Mouse (Mus musculus) neural tube, embryonic 15.5 days (tissue): ENCODE measurements around the gene Prr3. TPM values are rescaled to one million over a fixed set of nuclear protein-coding genes. Genes with fewer than 3 reads are reported as not detected.
"Not testable (repeated sequence)": the region's sequence is repeated elsewhere in the genome, so short reads cannot be mapped to it uniquely, and the experiment has no call there.

ENCODE experiments used
- ATAC-seq: fragments of 200-750 bp; cut with Nextera tagmentation; 2 replicates; pipeline ENCODE4 v1.8.0; 2017; ENCODE audit warnings: mild to moderate bottlenecking, moderate TSS enrichment, moderate library complexity; ENCODE audit not compliant: low FRiP score
- H3K27ac ChIP-seq: fragments of 300-500 bp; sonication (generic); replicated peaks from 2 replicates; pipeline ENCODE4 v1.5.1; 2015; ENCODE audit warnings: mild to moderate bottlenecking, inconsistent platforms
- H3K27me3 ChIP-seq: fragments of 300-500 bp; sonication (generic); replicated peaks from 2 replicates; pipeline ENCODE4 v1.6.1; 2015; ENCODE audit warnings: inconsistent platforms
- H3K36me3 ChIP-seq: fragments of 300-500 bp; sonication (generic); 2 replicates; pipeline ENCODE4 v1.6.1; 2015; ENCODE audit warnings: inconsistent platforms
- H3K4me1 ChIP-seq: fragments of 300-500 bp; sonication (generic); 2 replicates; pipeline ENCODE4 v1.6.1; 2015; ENCODE audit warnings: inconsistent platforms
- H3K4me2 ChIP-seq: fragments of 300-500 bp; sonication (generic); 2 replicates; pipeline ENCODE4 v1.6.1; 2015; ENCODE audit warnings: inconsistent platforms, mild to moderate bottlenecking, moderate library complexity
- H3K4me3 ChIP-seq: fragments of 300-500 bp; sonication (generic); replicated peaks from 2 replicates; pipeline ENCODE4 v1.5.1; 2015; ENCODE audit warnings: mild to moderate bottlenecking, inconsistent platforms
- H3K9ac ChIP-seq: fragments of 300-500 bp; sonication (generic); replicated peaks from 2 replicates; pipeline ENCODE4 v1.6.1; 2015; ENCODE audit warnings: mild to moderate bottlenecking, inconsistent platforms
- H3K9me3 ChIP-seq: fragments of 300-500 bp; sonication (generic); replicated peaks from 2 replicates; pipeline ENCODE4 v1.6.1; 2016; ENCODE audit warnings: inconsistent platforms
- WGBS: fragments of 180-500 bp; shearing (Covaris S2); methylation state at CpG from one replicate; pipeline ENCODE4 v1.1.7; 2015; ENCODE audit warnings: mixed read lengths; 5-methylcytosine and 5-hydroxymethylcytosine counted together
- polyA plus RNA-seq: library from polyadenylated mRNA; unstranded; fragments of >200 nt; fragmentation: Nextera tagmentation; extraction: Ambion mirVana; gene quantifications from 2 replicates; pipeline ENCODE4 v1.2.1, GENCODE M21; 2015

Prr3 gene
- polyA plus RNA-seq, 1 experiment from 2014 or later = 87.9 TPM

GRCm38 (mm10) chr17:36019519-36019918, 39.5 kb upstream of the Prr3 start:
- H3K9me3 ChIP-seq = no peaks in the 10 kb centered on the region
- ATAC-seq = no peak
- no peak overlapping the region for H3K27ac ChIP-seq
- no peak overlapping the region for H3K4me3 ChIP-seq
- no peak overlapping the region for H3K4me2 ChIP-seq
- H3K4me1 ChIP-seq = peaks cover 4% of the 10 kb centered on the region; the same call in 1 of the 2 replicates
- 83% methylated on average over 3 of the region's 3 CpGs for WGBS
- H3K9ac ChIP-seq = no peak overlapping the region
- no peaks in the 10 kb centered on the region for H3K27me3 ChIP-seq
- peaks cover 13% of the 10 kb centered on the region for H3K36me3 ChIP-seq

DNA sequence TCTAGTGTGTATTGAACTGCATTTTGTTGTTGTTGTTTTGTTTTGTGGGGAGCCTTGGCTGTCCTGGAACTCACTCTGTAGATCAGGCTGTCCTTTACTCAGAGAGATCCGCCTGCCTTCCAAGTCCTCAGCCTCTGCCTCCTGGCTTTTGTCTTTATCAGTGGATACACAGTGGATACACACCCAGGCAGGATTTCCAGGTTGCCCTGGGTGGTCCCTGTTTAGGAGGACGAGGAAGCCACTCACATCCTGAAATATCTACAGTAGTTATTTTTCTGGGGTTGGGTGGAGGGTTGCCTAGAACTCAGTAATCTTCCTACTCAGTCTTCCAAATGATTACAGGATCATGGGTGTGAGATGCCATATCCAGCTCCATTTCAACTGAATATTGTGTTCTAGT, 38.9 kb upstream of the Prr3 start:
- ATAC-seq = no peak
- 74% methylated on average over 2 of the region's 2 CpGs for WGBS
- H3K4me1 ChIP-seq = peaks cover 4% of the 10 kb centered on the region; the same call in 1 of the 2 replicates

GRCm38 (mm10) chr17:36017046-36017445, 37.0 kb upstream of the Prr3 start:
- H3K4me3 ChIP-seq = no peak overlapping the region
- no peak overlapping the region for H3K4me2 ChIP-seq
- WGBS = 93% methylated on average over 5 of the region's 5 CpGs
- H3K36me3 ChIP-seq = peaks cover 18% of the 10 kb centered on the region
- no peak for ATAC-seq
- H3K4me1 ChIP-seq = no peaks in the 10 kb centered on the region
- no peak overlapping the region for H3K27ac ChIP-seq
- no peaks in the 10 kb centered on the region for H3K27me3 ChIP-seq
- H3K9ac ChIP-seq = no peak overlapping the region
- H3K9me3 ChIP-seq = no peaks in the 10 kb centered on the region

More for the DNA sequence above, 38.9 kb upstream of the Prr3 start:
- H3K4me2 ChIP-seq = no peak overlapping the region
- H3K27me3 ChIP-seq = no peaks in the 10 kb centered on the region
- peaks cover 18% of the 10 kb centered on the region for H3K36me3 ChIP-seq
- H3K4me3 ChIP-seq = no peak overlapping the region
- H3K9ac ChIP-seq = no peak overlapping the region
- no peak overlapping the region for H3K27ac ChIP-seq
- H3K9me3 ChIP-seq = no peaks in the 10 kb centered on the region

GRCm38 (mm10) chr17:36014977-36015376, 34.9 kb upstream of the Prr3 start:
- Histone ChIP-seq H3K4me2 (no peak overlapping the region), H3K4me3 (no peak overlapping the region), H3K27me3 (no peaks in the 10 kb centered on the region), H3K36me3 (peaks cover 18% of the 10 kb centered on the region), H3K4me1 (no peaks in the 10 kb centered on the region), H3K9me3 (no peaks in the 10 kb centered on the region), H3K27ac (no peak overlapping the region), H3K9ac (no peak overlapping the region)
- no peak for ATAC-seq
- WGBS = 93% methylated on average over 5 of the region's 5 CpGs

GRCm38 (mm10) chr17:36004409-36004808, 24.4 kb upstream of the Prr3 start:
- WGBS = 96% methylated on average over 7 of the region's 7 CpGs
- not testable (repeated sequence) for H3K27me3 ChIP-seq, H3K9ac ChIP-seq, H3K4me3 ChIP-seq, H3K27ac ChIP-seq, ATAC-seq, H3K4me2 ChIP-seq, H3K4me1 ChIP-seq, H3K9me3 ChIP-seq
- H3K36me3 ChIP-seq = peaks cover 10% of the 10 kb centered on the region; the same call in 1 of the 2 replicates

DNA sequence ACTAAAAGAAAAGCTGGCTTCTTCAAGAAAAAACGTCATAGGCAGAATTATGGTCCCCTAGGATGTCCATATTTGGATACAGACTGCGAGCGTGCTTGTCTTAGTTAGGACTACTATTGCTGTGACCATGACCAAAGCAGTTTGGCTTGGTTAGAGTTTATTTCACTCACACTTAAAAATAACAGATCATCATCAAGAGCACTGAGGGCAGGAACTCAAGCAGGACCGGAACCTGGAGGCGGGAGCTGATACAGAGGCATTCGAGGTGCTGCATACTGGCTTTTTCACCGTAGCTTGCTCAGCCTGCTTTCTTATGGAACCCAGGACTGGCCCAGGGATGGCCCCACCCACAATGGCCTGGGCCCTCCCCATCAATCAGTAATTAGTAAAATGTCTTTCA, 23.3 kb upstream of the Prr3 start:
- H3K9me3 ChIP-seq = no peaks in the 10 kb centered on the region
- 96% methylated on average over 7 of the region's 7 CpGs for WGBS
- no peak overlapping the region for H3K27ac ChIP-seq

DNA sequence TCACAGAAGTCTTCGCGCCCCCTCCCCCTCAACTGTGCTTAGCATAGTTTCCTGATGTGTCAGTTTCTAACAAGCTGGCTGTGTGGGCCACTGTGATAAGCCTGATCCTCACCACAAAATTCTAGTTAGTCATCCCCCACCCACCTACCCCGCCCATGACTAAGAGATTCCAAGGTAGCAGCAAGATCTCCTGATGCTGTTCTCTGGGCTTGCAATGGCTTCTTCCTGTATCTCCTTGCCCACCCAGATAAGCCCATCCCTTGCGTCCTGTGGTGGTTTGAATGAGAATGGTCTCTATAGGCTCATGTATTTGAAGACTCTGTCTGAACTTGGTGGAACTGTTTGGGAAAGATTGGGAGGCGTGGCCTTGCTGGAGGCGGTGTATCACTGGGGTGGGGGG, 21.9 kb upstream of the Prr3 start:
- H3K36me3 ChIP-seq = peaks cover 10% of the 10 kb centered on the region; the same call in 1 of the 2 replicates
- 96% methylated on average over 6 of the region's 6 CpGs for WGBS
- H3K9me3 ChIP-seq = no peaks in the 10 kb centered on the region
- no peak overlapping the region for H3K4me3 ChIP-seq
- no peaks in the 10 kb centered on the region for H3K27me3 ChIP-seq
- no peak for ATAC-seq
- no peak overlapping the region for H3K27ac ChIP-seq
- H3K4me2 ChIP-seq = no peak overlapping the region
- no peak overlapping the region for H3K9ac ChIP-seq
- H3K4me1 ChIP-seq = peaks cover 15% of the 10 kb centered on the region

More for the DNA sequence above, 23.3 kb upstream of the Prr3 start:
- H3K4me1 ChIP-seq = 0 out of 2 replicates have a peak, but pooled peaks cover 3% of the 10 kb centered on the region
- no peak overlapping the region for H3K9ac ChIP-seq
- no peak for ATAC-seq
- no peak overlapping the region for H3K4me3 ChIP-seq
- H3K4me2 ChIP-seq = no peak overlapping the region
- peaks cover 10% of the 10 kb centered on the region; the same call in 1 of the 2 replicates for H3K36me3 ChIP-seq
- no peaks in the 10 kb centered on the region for H3K27me3 ChIP-seq

DNA sequence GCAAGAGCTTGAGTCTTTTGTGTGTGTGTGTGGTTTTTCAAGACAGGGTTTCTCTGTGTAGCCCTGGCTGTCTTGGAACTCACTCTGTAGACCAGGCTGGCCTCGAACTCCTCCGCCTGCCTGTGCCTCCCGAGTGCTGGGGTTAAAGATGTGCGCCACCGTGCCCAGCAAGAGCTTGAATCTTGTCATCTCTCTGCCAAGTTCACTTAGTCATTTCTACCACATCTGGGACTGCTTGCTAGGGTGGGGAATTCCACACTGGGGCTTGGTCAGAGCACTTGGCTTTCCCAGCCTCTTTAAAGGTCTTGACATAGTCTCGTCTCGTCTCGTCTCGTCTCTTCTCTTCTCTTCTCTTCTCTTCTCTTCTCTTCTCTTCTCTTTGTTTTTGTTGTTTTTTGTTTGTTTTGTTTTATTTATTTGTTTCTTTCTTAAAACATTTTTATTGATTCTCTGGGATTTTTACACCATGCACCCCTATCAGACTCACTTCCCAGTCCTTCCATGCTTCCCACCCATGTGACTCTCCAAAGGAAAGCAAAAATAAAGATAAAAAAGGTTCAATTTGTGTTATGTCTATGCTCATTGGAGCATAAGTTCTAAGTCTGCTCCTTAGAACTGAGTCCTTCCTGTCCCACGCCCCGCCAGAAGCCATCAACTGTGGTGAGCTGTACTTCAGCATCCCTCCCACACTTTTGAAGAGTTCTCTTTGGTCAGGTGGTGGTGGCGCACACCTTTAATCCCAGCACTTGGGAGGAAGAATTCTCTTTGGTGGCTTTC, 21.3 kb upstream of the Prr3 start:
- ATAC-seq = no peak
- Histone ChIP-seq H3K27ac (no peak overlapping the region), H3K4me3 (no peak overlapping the region), H3K27me3 (no peaks in the 10 kb centered on the region), H3K4me2 (no peak overlapping the region), H3K36me3 (peaks cover 5% of the 10 kb centered on the region; the same call in 1 of the 2 replicates), H3K9me3 (no peaks in the 10 kb centered on the region), H3K4me1 (peaks cover 20% of the 10 kb centered on the region), H3K9ac (no peak overlapping the region)
- 93% methylated on average over 12 of the region's 12 CpGs for WGBS

DNA sequence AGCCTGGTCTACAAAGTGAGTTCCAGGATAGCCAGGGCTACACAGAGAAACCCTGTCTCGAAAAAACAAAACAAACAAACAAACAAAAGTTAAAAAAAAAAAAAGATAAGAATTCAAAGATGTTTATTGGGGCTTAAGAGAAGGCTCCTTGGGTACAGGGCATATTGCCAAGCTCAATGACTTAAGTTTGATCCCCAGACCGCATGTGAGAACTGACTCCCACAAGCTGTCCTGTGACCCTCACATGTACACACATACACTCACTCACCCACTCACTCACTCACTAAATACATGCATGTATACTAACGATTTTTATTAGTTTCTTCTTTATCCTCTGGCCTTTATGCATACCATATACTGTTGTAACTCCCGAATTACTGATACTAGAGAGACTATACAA, 20.3 kb upstream of the Prr3 start:
- Histone ChIP-seq H3K27me3 (no peaks in the 10 kb centered on the region), H3K9ac (no peak overlapping the region), H3K4me3 (no peak overlapping the region), H3K9me3 (no peaks in the 10 kb centered on the region), H3K27ac (no peak overlapping the region), H3K4me1 (peaks cover 29% of the 10 kb centered on the region), H3K4me2 (no peak overlapping the region), H3K36me3 (no peaks in the 10 kb centered on the region)
- no peak for ATAC-seq
- 85% methylated on average over 4 of the region's 4 CpGs for WGBS

DNA sequence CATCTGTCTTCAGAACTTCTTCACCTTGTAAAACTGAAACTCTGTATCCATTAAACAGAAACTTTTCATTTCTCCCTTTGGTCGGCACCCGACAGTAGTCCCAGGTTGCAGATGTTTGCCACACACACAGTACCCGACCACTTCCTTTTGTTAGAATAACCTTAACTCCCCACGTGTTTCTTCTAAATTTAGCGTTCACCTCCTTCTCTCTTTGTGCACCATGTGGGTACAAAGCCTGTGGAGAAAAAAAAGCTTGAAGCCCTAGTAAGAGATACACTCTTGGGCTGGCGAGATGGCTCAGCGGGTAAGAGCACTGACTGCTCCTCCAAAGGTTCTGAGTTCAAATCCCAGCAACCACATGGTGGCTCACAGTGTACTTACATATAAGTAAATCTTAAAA, 19.3 kb upstream of the Prr3 start:
- no peak for ATAC-seq
- Histone ChIP-seq H3K9ac (no peak overlapping the region), H3K9me3 (no peaks in the 10 kb centered on the region), H3K4me3 (no peak overlapping the region), H3K4me1 (peaks cover 30% of the 10 kb centered on the region), H3K27ac (no peak overlapping the region), H3K4me2 (no peak overlapping the region), H3K27me3 (no peaks in the 10 kb centered on the region), H3K36me3 (no peaks in the 10 kb centered on the region)
- 92% methylated on average over 7 of the region's 7 CpGs for WGBS

GRCm38 (mm10) chr17:35998545-35999305, 18.7 kb upstream of the Prr3 start:
- WGBS = 85% methylated on average over 6 of the region's 6 CpGs
- Histone ChIP-seq H3K9me3 (no peaks in the 10 kb centered on the region), H3K9ac (no peak overlapping the region), H3K27ac (no peak overlapping the region), H3K27me3 (no peaks in the 10 kb centered on the region), H3K4me3 (no peak overlapping the region), H3K4me2 (no peak overlapping the region), H3K36me3 (no peaks in the 10 kb centered on the region), H3K4me1 (peaks cover 30% of the 10 kb centered on the region)
- ATAC-seq = no peak
